Mouse (Mus musculus): ENCODE results near the gene Gm2564. TPM values are rescaled to one million over a fixed set of nuclear protein-coding genes. Genes with fewer than 3 reads are reported as not detected.
"Not testable (repeated sequence)": the region's sequence is repeated elsewhere in the genome, so short reads cannot be mapped to it uniquely, and the experiment has no call there.

The Gm2564 gene
- total RNA-seq (2021), result 10 to 100 TPM; 11.4 to 14.2 TPM

DNA sequence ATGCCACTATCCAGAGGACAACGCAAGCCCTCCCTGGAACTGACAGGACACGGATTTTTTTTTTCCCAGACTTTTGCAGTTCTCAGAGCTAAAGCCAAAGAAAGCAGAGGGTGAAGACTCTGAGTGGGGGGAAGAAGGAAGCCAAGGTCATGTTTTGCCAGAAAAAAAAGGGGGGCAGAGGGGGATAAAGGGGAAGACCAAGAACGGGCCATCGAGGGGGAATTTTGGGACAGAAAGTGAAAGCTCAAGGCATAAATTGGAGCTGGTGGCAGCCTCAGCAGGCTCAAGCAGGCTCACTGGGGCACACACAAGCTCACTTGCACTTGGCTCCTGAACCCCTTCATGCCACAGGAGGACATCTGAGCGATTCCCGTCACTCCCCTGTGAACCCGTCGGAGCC lies at the start of gene Gm2564:
Gene Gm2564, plus strand, starts transcription at position 301 of the 400 bp plus-strand sequence.
- DNase-seq (ENCODE audit: low spot score in 2 of 2); intact Hi-C loops (cut with DNase I): not testable (repeated sequence)

DNA sequence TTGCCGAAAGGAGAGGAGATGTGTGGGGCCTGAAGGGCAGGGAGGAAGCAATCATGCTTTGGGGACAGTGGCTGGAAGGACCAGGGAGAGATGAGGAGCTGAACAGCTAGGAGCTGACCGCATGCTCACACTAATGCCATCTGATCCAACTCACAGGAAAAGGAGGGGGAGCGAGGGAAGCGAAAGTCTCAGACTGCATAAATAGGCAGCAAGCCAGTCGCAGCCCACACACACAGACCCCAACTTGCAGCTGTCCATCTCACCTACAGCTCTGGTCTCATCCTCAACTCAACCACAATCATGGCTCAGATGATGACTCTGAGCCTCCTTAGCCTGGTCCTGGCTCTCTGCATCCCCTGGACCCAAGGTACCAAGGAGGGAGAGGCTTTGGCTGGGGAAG lies 17.6 kb upstream of the Gm2564 start, which contains the start of gene Gm10591:
Gene Gm10591, plus strand, starts transcription at position 301 of the 400 bp plus-strand sequence.
- intact Hi-C loops (cut with DNase I); DNase-seq (ENCODE audit: low spot score in 2 of 2): not testable (repeated sequence)

GRCm38 (mm10) chr4:42654951-42655350 lies 25.4 kb downstream of the Gm2564 start, which contains the start of gene Ccl27b:
Ccl27b (plus strand) TSS chr4:42655251.
- DNase-seq (ENCODE audit: low spot score in 2 of 2); intact Hi-C loops (cut with DNase I): not testable (repeated sequence)

GRCm38 (mm10) chr4:42661793-42662192 lies 32.3 kb downstream of the Gm2564 start, which contains the start of gene Il11ra2:
Il11ra2 (minus strand) TSS chr4:42661893.
- intact Hi-C loops (cut with DNase I); DNase-seq (ENCODE audit: low spot score in 2 of 2): not testable (repeated sequence)

GRCm38 (mm10) chr4:42675415-42675814 lies 45.9 kb downstream of the Gm2564 start:
- DNase-seq (ENCODE audit: low spot score in 2 of 2); intact Hi-C loops (cut with DNase I): not testable (repeated sequence)

GRCm38 (mm10) chr4:42679365-42679764 lies 49.8 kb downstream of the Gm2564 start:
- intact Hi-C loops (cut with DNase I); DNase-seq (ENCODE audit: low spot score in 2 of 2): not testable (repeated sequence)

- intact Hi-C loops (cut with DNase I); DNase-seq (ENCODE audit: low spot score in 2 of 2): not testable (repeated sequence)
Measured at GRCm38 (mm10) chr4:42680374-42681356, 51.1 kb downstream of the Gm2564 start.

Other genes starting within 250 kb of the Gm2564 start
- not detected for gene Gm21586, start 190.3 kb upstream of the Gm2564 start, total RNA-seq (2021)
- 1 to 10 TPM; 7.2 to 7.8 TPM for gene Gm2163, start 163.0 kb upstream of the Gm2564 start, total RNA-seq (2021)
- not detected for gene Fam205a2, start 101.5 kb upstream of the Gm2564 start, total RNA-seq (2021)
- not detected for gene Gm10591, start 17.5 kb upstream of the Gm2564 start, total RNA-seq (2021)
- gene Ccl27b, start 25.5 kb downstream of the Gm2564 start, total RNA-seq (2021), result 1 to 10 TPM; 2.6 to 7.9 TPM
- under 1 TPM in 1 of 2 experiments, not detected in 1; 0.48 TPM for gene Il11ra2, start 32.2 kb downstream of the Gm2564 start, total RNA-seq (2021)
- 1 to 10 TPM; 1.6 to 3.5 TPM for gene 4930578G10Rik, start 105.8 kb downstream of the Gm2564 start, total RNA-seq (2021)
- under 1 TPM in 1 of 2 experiments, not detected in 1; 0.57 TPM for gene Ccl19, start 126.9 kb downstream of the Gm2564 start, total RNA-seq (2021)
- not detected for gene Ccl21a, start 144.3 kb downstream of the Gm2564 start, total RNA-seq (2021)
- under 1 TPM in 1 of 2 experiments, not detected in 1; 0.37 TPM for gene Fam205a1, start 224.2 kb downstream of the Gm2564 start, total RNA-seq (2021)
- 1 to 10 TPM; 1.9 to 2.3 TPM for gene Gm12394, start 227.1 kb downstream of the Gm2564 start, total RNA-seq (2021)
- gene Fam205c, start 244.5 kb downstream of the Gm2564 start, total RNA-seq (2021), result 1 to 10 TPM; 2.0 to 2.4 TPM